Mouse (Mus musculus) cerebellum, adult 11 months (tissue): ENCODE measurements around the gene Sgcb.
A peak's percentile ranks its signal among the peaks of the same experiment; 100 is the strongest.

Experiments
- DNase-seq: peaks from one replicate; pipeline ENCODE4 v3.0.0; 2022

Gene Sgcb

GRCm38 (mm10) chr5:73647261-73647900 lies at the start of gene Sgcb:
Gene Sgcb, minus strand, starts transcription at chr5:73647790.
- DNase-seq = peak; percentile 85

- DNase-seq = no peak
Observed at GRCm38 (mm10) chr5:73694254-73695015, 46.8 kb upstream of the Sgcb start.

DNA sequence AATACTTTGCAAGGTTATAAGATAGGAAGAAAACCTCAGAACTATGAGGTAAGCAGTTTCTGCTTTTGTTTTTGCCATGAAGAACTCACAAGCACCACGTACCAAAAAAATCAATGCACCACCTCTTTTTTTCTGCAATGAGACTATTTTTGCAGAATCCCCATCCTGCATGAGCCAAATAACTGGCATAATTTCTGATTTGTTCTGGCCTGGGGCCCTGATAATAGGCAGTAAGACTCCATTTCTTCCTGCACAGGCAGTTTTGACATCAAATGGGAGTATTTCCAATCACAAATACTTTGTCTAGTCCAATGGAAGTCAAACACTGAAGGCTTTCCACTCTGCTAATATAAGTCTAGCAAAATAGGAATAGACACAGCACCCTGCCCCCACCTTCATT lies 46.2 kb upstream of the Sgcb start:
- no peak for DNase-seq

- DNase-seq = no peak
Observed at GRCm38 (mm10) chr5:73691723-73692520, 44.3 kb upstream of the Sgcb start.

DNA sequence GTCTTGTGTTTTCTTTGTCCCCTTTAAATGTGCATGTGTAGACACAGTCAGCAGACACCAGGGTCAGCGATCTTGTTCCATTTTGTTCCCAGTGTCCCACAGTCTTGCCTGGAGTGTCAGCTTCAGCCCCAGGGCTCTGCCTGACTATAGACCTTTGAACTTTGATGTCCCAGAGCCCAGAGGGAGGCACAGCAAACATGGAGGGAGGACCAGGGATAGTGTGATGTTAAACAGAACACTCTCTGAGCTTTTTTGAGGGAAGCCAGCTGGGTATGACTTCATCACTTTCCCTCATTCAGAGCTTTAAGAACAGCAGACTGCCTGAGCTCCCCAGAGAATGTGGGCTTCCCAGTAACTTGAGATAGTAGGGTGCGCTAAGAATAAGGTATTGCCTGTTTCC lies 42.6 kb upstream of the Sgcb start:
- DNase-seq = no peak

DNA sequence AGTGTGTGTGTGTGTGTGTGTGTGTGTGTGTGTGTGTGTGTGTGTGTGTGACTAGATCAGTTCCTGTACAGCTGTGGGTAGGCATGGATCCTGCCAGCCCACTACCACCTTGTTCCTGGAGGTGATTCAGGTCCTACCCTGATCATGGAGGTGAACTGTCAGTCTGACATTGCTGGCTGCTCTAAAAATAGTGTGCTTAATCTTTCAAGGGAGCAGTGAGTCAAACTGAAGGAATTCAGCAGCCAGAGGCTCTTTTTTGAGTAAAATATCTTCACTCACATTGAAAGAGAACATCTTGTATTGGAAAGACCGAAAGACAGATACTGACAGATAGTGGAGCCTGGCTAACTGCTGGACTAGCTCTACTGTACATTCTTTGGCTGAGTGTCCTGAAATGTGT lies 41.0 kb upstream of the Sgcb start:
- DNase-seq = no peak

- no peak for DNase-seq
Observed at GRCm38 (mm10) chr5:73686149-73686548, 38.6 kb upstream of the Sgcb start.

GRCm38 (mm10) chr5:73683706-73684409 lies 36.3 kb upstream of the Sgcb start:
- DNase-seq = no peak

DNA sequence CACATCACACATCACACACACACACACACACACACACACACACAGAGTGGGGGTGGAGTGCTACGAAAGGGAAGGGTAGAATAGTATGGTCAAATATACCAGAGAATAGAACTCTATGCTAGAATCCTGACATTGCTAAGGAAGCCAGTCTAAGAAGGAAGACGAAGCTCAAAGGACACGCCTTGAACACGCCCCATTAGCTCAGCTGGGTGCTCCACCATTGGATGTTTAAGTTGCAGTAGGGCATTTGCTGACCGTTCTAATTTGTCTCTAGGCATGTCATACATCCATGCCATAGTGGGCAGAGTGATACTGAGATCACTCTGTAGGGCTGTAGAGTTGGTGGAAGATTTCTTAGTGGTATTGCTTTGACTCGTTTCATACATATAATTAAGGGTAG lies 35.6 kb upstream of the Sgcb start:
- no peak for DNase-seq

GRCm38 (mm10) chr5:73676626-73677025 lies 29.0 kb upstream of the Sgcb start:
- no peak for DNase-seq

GRCm38 (mm10) chr5:73675604-73676003 lies 28.0 kb upstream of the Sgcb start:
- DNase-seq = no peak

GRCm38 (mm10) chr5:73669386-73669785 lies 21.8 kb upstream of the Sgcb start:
- no peak for DNase-seq

- no peak for DNase-seq
Observed at GRCm38 (mm10) chr5:73667877-73668276, 20.3 kb upstream of the Sgcb start.

DNA sequence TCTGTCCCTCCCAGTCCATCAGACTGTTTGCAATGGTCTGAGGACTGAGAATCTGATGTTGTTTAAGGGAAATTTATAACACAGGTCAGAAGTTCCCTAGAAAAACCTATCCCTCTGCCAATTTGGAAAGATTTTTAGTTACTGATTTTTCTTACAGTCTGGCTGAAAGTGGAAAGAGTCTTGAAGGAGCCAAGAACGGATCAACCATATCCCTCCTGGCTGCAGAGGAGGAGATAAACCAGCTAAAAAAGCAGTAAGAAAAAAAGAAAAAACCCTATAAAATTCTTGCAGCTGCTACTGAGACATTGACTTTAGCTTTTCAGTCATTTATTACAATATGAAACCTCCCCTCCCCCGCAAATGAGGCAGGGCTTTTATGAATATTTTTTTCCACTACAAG lies 19.1 kb upstream of the Sgcb start:
- DNase-seq = no peak

DNA sequence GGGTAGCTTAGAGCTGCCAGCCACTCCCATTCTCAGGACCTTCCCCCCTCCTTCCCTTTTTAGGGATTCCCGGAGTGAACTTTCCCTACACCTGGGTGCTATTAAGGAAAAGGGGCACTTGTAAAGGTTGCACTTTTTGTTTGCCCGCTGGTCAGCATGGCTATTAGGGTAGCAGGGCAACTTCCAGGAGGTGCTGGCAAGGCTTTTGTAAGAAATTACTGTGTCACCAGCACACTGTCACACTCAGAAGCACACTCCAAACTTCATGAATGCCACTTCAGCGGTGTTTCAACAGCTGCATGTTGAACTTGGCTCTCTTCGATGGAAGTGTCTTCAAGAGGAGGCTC lies 4.2 kb upstream of the Sgcb start:
- no peak for DNase-seq

DNA sequence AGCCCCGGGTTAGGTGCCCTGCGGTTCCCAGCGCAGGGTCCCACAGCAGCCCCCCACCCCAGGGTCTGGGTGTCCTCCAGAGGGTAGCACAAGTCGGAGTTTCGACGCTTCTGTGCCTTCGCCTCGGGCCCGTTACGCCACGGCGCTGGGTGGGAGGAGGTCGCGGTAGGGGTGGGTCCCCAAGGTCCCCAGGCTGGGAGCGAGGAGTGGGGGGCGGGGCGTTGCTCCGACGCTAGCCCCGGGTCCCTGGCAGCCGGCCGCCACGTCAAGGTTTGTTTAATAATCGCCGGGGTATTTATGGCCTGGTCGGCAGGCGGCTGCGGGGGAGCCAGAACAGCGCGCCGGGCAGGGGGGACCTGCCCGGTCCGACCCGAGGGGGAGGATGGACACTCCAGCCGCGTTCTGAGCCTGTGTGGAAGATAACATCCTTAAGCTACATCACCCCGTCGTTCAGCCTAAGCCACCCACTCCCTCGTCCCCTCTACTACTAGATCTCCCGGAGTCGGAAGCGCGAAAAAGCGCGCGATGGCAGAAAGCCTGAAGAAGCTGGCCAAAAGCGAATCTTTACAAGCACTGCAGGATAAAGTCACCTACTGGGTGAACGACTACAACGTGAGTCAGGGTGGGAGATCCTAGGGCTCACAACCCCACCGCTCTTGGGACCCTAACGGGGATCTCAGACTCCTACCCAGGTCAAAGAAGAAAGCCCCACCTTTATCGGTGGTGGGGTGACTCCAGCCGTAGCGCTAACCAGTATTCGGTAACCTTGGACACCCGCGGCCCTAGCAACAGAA lies 3.7 kb upstream of the Sgcb start, which contains the start of gene Spata18:
TSS of gene Spata18 (plus strand) at position 319 of the 794 bp plus-strand sequence.
- DNase-seq = no peak

DNA sequence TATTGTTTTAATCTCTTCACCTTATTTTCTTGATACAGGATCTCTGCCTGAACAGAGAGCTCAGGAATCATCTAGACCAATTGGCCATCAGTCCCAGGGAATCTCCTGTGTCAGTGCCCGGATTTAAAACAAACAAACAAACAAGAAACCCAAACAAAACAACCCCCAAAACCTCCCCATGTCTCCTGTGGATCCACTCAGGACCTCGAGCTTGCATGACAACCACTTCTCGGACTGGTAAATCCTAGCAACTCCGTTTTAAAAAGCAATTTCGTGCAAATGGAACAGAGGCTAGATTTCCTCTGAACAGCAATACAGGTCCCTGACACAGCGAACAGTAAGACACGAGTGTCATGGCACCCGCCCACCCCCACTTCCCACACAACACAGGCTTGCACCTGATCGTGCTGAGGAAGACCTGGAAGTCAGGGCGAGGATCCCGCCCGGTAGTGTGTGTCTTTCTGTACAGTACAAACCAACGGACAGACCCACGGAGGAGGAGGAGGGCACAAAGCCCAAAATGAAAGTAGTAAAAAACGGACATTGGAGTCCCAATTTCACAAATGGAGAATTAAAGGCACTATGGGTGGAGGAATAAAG lies 2.9 kb upstream of the Sgcb start:
- no peak for DNase-seq

DNA sequence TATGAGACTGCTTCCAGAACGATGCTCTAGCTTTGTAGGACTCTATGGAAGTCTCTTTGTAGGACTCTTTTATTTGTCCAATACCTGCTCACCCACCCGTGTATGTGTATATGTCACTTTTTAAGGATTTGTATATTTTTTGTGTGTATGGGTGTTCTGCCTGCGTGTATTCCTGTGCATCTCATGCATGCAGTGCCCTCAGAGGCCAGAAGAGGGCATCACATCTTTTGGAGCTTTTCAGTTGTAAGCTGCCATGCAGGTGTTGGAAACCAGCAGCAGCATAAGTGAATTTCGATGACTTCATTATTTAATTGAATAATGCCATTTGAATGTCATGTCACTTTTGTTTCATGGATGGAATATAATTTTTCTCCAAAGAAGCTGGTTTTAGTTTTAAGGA lies 5.5 kb downstream of the Sgcb start:
- DNase-seq = no peak

DNA sequence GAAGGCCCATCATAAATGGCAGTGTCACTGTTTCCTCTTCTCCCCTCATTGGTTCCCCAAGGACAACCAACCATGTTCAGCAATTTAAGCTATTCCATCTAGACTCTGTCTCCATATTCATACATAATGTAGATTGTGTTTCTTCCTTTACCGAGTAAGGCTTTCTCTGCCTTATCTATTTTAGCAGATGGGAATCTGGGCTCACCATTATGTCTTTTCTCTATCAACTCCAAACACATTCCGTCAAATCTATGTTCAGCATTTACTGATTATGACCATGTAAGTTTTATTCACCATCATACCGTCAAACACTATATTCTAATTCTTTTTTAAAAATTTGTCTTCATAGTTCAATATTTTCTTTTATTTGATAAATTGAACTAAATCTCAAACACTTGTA lies 6.5 kb downstream of the Sgcb start:
- no peak for DNase-seq

DNA sequence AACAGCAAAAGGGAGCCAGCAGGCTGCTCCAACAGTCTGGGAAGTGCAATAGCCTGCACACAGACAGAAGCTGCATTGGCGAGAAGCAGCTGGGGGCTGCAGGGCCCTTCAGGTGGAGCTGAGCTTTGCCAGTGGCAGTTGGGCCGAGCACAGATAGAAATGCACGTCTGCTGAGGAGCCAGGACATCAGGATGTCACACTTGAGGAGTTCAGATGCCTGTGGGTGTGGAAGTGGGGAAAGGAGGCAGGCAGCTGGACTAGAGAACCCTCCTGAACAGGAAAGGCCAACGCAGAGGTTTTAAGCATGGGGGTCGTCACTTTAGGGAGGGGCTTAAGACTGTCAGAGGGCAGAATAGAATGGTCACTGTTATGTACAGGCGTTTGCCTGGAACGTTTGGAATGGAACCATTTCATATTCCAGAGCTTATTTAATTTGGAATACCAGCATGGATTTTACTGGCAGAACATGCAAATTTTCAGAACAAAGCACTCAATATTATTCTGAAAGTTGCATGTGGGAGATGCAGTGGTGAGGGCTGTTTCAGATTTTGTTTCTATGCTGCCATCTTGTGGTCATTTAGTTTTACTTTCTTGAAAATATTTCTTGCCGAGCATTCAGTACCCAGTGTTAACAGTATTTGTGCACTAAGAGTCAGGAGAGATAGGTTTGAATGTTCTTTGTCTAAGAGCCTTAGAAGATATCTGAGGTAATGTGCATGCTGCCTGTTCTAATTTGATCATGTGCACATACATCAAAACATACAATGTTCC lies 10.1 kb downstream of the Sgcb start:
- DNase-seq = no peak

DNA sequence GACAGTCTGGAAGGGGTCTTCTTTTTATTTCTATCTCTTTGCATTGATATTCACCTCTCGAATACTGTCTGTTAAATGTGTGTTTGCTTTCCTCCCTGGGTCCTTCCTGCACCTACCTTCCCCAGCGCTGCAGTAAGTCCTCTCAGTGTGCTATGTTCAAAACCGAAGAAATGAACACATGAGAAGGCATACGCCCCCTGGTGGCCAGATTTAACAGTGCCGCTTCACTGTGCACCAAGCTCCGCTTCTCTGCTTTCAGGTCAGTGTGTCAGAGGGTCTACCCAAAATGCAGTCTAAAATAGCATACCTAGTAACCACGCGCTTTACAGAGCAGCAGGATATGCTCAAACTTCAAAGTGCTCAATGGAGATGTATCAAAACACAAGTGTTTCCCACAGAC lies 14.4 kb downstream of the Sgcb start:
- DNase-seq = peak; percentile 56
